Mouse (Mus musculus) lung, postnatal 4 days (tissue): ENCODE measurements at regions not wholly inside any gene's neighbourhood (a gene's known extent, or its start where the extent isn't known, plus 50 kb on each side); places are given as distances from the start of the nearest gene placed in this dataset.

Source experiments
- DNase-seq, 2 experiments: peaks; one replicate each; pipeline ENCODE4 v3.0.0; 2021

GRCm38 (mm10) chr10:111789264-111789663, 183.2 kb upstream of the Krr1 start:
- no peak for DNase-seq

DNA sequence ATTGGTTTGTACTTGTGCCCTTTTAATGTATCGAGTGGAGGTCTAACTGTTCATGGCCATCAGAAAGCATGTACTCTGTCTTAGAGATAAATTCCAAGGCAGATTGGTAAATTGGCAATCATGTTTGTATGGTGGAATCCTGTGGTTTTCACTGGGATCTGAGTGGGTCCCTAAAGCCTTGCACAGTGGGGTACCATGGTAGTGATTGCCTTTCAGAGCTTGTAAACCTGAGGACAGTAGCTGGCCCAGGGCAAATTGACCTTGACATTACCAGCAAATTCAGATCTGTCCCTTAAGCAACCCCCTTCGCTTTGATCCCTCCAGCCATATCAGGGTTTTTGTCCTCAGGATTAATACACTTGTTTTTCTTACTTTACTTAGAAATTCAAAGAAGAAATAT, 181.6 kb upstream of the Krr1 start:
- no peak for DNase-seq

GRCm38 (mm10) chr10:111795056-111795455, 177.4 kb upstream of the Krr1 start:
- DNase-seq: peak; percentile 53 to 89

DNA sequence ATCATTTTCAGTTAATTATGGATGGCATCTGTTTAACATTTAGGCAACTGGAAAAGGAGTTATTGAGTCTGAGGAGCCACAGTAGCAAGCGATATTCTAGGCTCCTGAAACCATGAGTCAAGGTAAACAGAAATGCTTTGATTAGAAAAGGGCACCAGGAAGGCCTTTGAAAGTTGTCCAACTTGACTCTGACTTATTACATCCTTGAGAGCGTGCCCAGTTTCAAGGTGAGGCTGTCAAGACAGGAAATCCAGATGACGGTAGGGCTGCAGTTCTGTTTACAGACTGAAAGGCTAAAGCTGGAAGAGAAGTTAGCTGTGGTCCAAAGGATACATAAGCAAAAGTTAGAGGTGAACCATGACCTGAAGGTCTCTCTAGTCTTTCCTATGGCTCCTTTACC, 176.7 kb upstream of the Krr1 start:
- DNase-seq: no peak

- peak in 1 of 2 experiments; percentile 40 for DNase-seq
Measured at GRCm38 (mm10) chr10:111798851-111799281, 173.6 kb upstream of the Krr1 start.

GRCm38 (mm10) chr10:111799850-111800589, 172.4 kb upstream of the Krr1 start:
- no peak for DNase-seq

- no peak for DNase-seq
Measured at GRCm38 (mm10) chr10:111800590-111800935, 171.9 kb upstream of the Krr1 start.

DNA sequence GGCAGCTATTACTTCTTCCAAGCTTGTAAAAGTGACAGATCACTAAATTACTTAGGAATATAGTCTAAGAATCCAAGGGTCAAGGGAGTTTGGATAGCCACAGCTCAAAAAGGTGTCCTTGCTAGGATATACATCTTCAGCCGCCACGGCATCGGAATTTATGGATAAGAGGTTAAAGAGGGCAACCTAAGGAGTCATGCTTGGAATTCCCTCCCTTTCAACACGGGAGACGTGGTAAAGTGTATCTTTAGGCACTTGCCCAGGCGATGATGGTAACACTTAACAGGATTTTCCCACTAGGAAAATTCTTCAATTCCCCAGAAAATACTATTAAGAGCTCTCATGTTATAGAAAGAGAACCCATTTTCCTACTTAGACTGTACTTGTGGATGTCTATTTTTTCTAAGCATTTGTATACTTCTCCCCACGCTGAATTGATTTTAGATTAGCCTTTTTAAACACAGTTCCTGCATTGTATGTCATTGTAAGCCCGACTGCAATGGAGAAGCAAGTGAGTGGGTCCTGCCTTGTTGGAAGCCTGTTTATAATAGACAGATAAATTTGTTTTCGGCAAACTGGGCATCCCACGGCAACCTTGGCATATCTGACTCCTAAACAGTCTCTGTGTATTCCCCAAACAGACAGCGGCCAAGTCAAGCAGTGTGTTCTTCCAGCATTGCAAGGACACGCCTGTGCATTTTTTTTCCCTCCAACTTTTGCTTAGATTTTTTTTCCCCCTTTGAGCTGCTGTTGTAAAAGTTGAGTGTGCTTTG, 171.3 kb upstream of the Krr1 start:
- DNase-seq: no peak

GRCm38 (mm10) chr10:111801794-111802359, 170.6 kb upstream of the Krr1 start:
- DNase-seq: no peak

DNA sequence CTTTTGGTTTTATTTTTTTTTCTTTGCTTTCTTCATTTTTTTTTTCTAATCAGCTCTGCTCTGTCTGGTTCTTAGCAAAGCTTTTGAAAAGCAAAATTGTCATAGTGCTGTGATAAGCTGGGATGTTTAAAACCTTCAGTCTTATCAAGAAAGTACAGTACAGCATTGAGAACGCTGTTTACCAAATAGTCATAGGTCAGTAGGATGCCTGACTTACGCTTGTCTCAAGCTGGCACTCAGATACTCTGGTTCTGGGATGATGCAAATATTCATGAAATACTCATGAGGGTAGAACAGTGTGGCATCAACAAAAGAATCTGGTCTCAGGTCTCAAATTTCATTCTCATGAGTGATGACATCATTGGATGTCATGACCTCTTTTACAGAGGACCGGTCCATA, 166.1 kb upstream of the Krr1 start:
- no peak for DNase-seq

DNA sequence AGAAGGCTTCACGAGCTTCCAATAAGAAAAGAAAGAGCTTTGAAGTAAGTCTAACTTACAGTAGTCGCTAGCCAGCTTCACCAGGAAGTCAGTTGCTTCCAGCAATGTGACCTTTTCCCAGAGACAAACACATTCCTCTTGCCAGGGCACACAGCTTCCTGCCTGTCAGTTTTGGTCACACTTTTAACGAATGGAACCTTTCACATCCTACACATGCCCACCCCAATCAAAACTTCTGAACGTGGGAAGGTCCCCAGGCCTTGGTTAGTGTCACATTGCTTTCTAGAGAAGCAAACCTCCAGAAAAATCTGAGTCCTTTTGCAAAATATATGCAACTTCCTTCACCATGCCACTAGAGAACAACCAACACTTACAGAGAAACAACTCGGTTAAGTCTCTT, 165.5 kb upstream of the Krr1 start:
- DNase-seq: peak in 1 of 2 experiments; percentile 15

GRCm38 (mm10) chr10:111813736-111814135, 158.7 kb upstream of the Krr1 start:
- no peak for DNase-seq

DNA sequence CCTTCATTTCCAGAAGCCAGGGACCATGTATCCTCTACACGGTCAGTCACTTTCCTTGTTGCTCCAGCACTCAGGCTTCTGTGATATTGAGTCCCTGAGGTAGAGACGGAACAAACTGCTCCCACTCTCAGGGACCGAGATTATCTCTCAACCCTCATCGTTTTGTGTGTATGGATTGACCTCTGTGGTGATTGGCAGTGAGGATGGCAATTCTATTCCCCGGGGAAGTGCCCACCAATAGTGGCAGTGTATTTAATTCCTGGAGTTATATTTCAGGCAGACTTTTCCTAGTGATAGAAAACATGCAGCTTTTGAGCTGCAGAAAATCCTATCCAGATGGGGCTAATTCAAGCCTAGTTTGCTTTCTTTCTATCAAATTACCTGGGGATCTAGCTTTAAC, 157.8 kb upstream of the Krr1 start:
- DNase-seq: no peak

GRCm38 (mm10) chr10:111815160-111815559, 157.3 kb upstream of the Krr1 start:
- DNase-seq: no peak

DNA sequence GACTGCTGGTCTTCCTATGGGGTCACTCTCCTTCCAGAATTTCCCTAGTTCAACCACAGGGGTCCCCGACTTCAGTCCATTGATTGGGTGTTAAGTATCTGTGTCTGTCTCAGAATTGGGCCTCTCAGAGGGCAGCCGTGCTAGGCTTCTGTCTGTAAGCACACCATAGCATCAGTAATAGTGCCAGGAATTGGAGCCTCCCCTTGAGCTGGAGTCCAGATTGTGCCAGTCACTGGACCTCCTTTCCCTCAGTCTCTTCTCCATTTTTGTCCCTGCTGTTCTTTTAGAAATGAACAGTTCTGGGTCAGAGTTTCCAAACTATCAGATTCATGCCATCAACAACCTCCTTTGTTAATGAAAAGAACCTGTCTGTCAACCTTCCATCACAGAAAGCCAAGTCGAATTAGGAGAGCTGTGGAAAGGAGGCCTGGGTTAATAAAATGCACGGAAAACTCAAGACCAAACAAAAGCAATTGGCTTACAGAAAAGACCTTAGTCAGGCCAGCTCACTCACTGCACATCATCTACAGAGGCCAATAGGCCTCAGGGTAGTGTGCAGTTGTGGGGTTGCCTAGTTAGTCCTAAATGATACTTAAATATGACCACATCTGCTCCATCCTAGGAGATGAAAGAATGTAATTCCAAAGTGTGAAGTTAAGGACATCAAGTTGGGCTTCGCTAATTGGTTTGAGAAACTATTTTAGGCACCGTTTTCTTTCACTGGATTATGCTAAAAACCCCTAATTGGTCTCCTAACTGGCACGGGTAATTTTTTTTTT, 156.5 kb upstream of the Krr1 start:
- DNase-seq: no peak

DNA sequence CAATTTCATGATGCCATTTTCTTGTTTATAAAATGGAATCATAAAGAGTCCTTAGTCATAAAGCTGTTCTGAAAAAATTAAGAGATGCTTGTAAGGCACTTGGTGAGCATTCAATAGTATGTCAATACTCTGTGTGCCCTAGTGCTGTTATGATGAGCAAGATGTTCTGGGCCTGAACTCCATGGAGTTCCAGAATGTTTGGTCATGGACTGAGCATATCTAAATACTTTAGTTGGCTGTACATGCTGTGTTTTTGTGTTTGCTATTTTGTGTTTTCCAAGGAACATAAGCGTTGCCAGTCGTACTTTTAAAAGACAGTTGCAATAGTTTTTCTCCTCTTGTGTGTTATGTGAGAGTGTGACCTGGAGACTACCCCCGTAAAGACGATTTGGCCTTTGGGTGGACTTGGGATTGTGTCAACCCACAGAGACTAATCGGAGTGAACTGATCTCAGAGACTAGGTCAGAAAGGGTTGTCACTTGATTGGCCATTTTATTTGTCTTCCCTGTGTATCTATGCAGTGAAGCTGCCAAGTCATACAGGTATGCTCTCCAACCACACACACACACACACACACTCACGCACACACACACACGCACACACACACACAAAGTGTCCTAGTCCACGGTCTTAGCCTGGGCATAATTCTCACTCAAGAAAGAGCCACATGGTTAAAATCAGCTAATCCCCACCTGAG, 152.6 kb upstream of the Krr1 start:
- DNase-seq: no peak

DNA sequence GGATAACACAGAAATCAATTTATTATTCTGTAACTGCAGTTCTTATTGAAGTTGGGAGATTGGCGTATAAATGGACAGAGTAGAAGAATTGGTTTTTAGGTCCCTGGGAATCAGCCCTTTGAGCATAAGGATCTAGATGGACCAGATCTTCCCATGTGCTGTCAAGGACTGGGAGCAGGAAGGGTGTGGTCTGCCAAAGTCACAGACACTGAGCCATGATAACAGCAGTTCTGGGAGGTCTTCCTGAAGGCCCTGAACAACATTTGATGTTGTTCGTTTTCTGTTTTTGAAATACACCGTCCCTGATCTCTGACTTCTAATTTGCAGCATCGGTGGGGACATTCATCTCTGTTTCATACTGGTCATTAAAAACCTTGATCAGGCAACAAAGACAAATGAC, 147.6 kb upstream of the Krr1 start:
- DNase-seq: no peak

DNA sequence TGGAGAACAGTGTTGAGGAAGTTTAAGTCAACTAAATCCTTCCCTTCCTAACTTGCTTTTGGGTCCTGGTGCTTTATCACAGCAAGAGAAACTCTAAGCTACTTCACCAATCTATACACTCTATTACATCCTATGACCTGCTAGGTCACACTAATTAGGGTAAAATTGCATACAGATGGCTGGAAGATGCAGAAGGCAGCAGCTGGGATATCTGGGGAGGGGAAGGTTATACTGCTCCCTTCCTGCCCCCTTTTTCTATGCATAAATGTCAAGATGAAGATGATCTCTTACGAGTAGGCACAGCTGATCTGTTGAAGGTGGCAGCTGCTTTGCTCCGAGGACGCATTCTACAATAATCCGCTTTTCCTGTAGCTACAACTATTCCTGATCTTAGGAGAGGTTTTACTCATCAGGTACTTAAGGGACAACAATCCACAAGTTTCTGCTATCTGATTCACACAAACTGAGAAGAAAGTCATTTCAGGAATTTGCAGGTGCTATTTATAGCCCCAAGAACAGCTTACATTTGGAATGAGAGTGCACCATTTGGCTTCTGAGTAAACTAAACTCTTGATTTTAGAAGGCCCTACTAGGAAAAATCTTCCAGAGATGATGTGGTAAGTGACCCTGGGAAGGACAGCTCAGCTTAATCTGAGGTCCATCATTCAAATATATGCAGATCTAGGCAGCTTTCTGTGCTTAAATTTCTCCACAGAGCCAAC, 146.3 kb upstream of the Krr1 start:
- DNase-seq: no peak

GRCm38 (mm10) chr10:111827246-111827645, 145.2 kb upstream of the Krr1 start:
- peak; percentile 28 to 67 for DNase-seq

- no peak for DNase-seq
Measured at GRCm38 (mm10) chr10:111827930-111828329, 144.5 kb upstream of the Krr1 start.

DNA sequence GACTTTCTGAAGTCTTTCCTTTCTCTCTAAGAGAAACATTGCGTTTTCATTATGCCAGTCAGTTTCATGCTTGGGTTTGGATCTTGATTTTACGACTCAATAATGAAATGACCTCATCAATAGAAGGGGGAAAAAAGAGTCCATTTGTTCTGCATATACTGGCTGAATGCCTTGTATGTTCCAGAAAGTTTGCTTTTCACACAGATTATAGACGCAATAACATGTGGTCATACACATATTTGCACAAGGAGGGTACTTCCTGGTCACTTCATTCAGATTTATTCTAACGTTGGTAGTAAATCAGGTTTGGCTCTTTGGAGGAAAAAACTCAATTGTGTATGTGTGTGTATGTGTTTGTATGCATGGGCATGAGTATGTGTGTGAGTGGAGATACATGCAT, 143.9 kb upstream of the Krr1 start:
- DNase-seq: no peak

- DNase-seq: no peak
Measured at GRCm38 (mm10) chr10:111829291-111829690, 143.2 kb upstream of the Krr1 start.
